Mouse (Mus musculus) brain, embryonic 14.5 days (tissue): ENCODE data around the gene Tbx1. TPM values are rescaled to one million over a fixed set of nuclear protein-coding genes. Genes with fewer than 3 reads are reported as not detected.

Experiments used
- DNase-seq: peaks from one replicate; pipeline ENCODE4 v3.0.0-alpha.2; 2011; ENCODE audit warnings: low read depth
- CTCF ChIP-seq: fragments of 200-500 bp; IDR thresholded peaks from 2 replicates; pipeline ENCODE4 v1.5.1; 2012; ENCODE audit warnings: inconsistent platforms, mild to moderate bottlenecking, moderate library complexity, borderline replicate concordance; ENCODE audit not compliant: insufficient read depth, insufficient read length; ENCODE audit errors: extremely low read depth
- POLR2A ChIP-seq: fragments of 200-500 bp; IDR thresholded peaks from 2 replicates; pipeline ENCODE4 v1.6.1; 2012; ENCODE audit warnings: mild to moderate bottlenecking, inconsistent platforms, borderline replicate concordance; ENCODE audit not compliant: poor library complexity, insufficient read depth, insufficient read length, severe bottlenecking; ENCODE audit errors: extremely low read depth
- polyA plus RNA-seq: library from polyadenylated mRNA; depleted of rRNA; stranded (reverse); fragments of >200 nt; gene quantifications from 2 replicates; pipeline ENCODE4 v1.2.3, GENCODE M21; 2012

Tbx1 gene
- polyA plus RNA-seq, 1 experiment = 1.9 TPM

GRCm38 (mm10) chr16:18593930-18594329, 3.5 kb upstream of the Tbx1 start:
- TF ChIP-seq CTCF (no peak), POLR2A (no peak)
- DNase-seq = no peak

- DNase-seq = no peak
- peak; percentile 35; the same call in 1 of the 2 replicates for TF ChIP-seq CTCF
- no peak for TF ChIP-seq POLR2A
These were observed 862 bp upstream of the Tbx1 start for GRCm38 (mm10) chr16:18591047-18592018.

GRCm38 (mm10) chr16:18589080-18589621, 1.3 kb downstream of the Tbx1 start:
- no peak for DNase-seq
- TF ChIP-seq POLR2A (no peak), CTCF (no peak)

GRCm38 (mm10) chr16:18588738-18589055, 1.8 kb downstream of the Tbx1 start:
- no peak for DNase-seq
- no peak for TF ChIP-seq CTCF
- TF ChIP-seq POLR2A = no peak

- TF ChIP-seq CTCF (no peak), POLR2A (no peak)
- DNase-seq = no peak
These were observed 2.4 kb downstream of the Tbx1 start for GRCm38 (mm10) chr16:18587847-18588737.

- DNase-seq = no peak
- TF ChIP-seq POLR2A = no peak
- no peak for TF ChIP-seq CTCF
These were observed 3.4 kb downstream of the Tbx1 start for GRCm38 (mm10) chr16:18586906-18587546.

GRCm38 (mm10) chr16:18586076-18586905, 4.2 kb downstream of the Tbx1 start:
- DNase-seq = no peak
- TF ChIP-seq POLR2A = no peak
- TF ChIP-seq CTCF = no peak

GRCm38 (mm10) chr16:18585676-18586075, 4.8 kb downstream of the Tbx1 start:
- DNase-seq = no peak
- TF ChIP-seq CTCF = no peak
- no peak for TF ChIP-seq POLR2A

- no peak for DNase-seq
- no peak for TF ChIP-seq POLR2A
- no peak for TF ChIP-seq CTCF
These were observed 5.5 kb downstream of the Tbx1 start for GRCm38 (mm10) chr16:18584901-18585510.

GRCm38 (mm10) chr16:18583673-18584357, 6.7 kb downstream of the Tbx1 start:
- no peak for DNase-seq
- TF ChIP-seq CTCF = no peak
- TF ChIP-seq POLR2A = no peak
